13 mouse cellular contexts compared by ENCODE assay signal in genomic region chr2:120158016-120158415, GRCm38 (mm10). TPM values are rescaled to one million over a fixed set of nuclear protein-coding genes. Genes with fewer than 3 reads are reported as not detected.
DNase-seq lines count a peak whose midpoint lies in the region; ATAC-seq and TF ChIP-seq lines count a peak whose summit lies in the region.
"Had no signal": no experiment of that assay in that cellular context is flagged by ENCODE, and none has a peak within 500 bp of the region (broad histone marks: within the 10 kb centered on the region; RNA-seq: fewer than 3 reads in every experiment).

No protein-coding gene starts in this region.

- TF ChIP-seq EP300 in CH12.LX (IDR thresholded peaks at IDR 0.05; ENCODE audit: low read length) = no peak

- TF ChIP-seq POLR2A in CH12.LX (IDR thresholded peaks at IDR 0.05; ENCODE audit: low read depth, low read length) = no peak

- no peak overlapping the region for H3K4me3 ChIP-seq in layer of hippocampus, adult 2 months
- H3K4me3 ChIP-seq in CH12.LX (replicated peaks in 1 of 3; ENCODE audit: low read depth in 2 of 3, low read length in 2 of 3, poor library complexity in 1 of 3) = no peak overlapping the region
- no peak overlapping the region for H3K4me3 ChIP-seq in hindbrain, embryonic 10.5 days
- H3K4me3 ChIP-seq: forebrain, embryonic 10.5 days; heart, adult 2 months had no signal

- TF ChIP-seq RAD21 in CH12.LX (IDR thresholded peaks at IDR 0.05; ENCODE audit: low read depth, low read length) = peak; percentile 10

- DNase-seq in layer of hippocampus, adult 2 months (ENCODE audit: low spot score in 2 of 2) = no peak
- no peak for DNase-seq in layer of hippocampus, postnatal 14 days (ENCODE audit: low spot score in 2 of 2)
- DNase-seq in B cell, adult 2 months = peak; percentile 34 to 42
- DNase-seq in CH12.LX (ENCODE audit: extremely low read depth) = peak; percentile 38
- DNase-seq in hindbrain, embryonic 10.5 days (ENCODE audit: low spot score) = no peak
- no peak for DNase-seq in adrenal gland, postnatal 10 days
- DNase-seq: cerebellum, postnatal 36 days; heart, adult 2 months; layer of hippocampus, postnatal 36 days; right cerebral cortex, postnatal 4 days had no signal

- H3K79me2 ChIP-seq in CH12.LX (replicated peaks; ENCODE audit: control insufficient read depth, extremely low read depth, insufficient read depth, poor library complexity, severe bottlenecking) = no peaks in the 10 kb centered on the region

- in situ Hi-C loops in CH12.LX (cut with MboI; ENCODE audit: low pct_ligation_motif_present, low pct_unique_long_range_greater_than_20kb, low sequenced_read_pairs) = no loop called here

- H3K9me3 ChIP-seq in CH12.LX (replicated peaks; ENCODE audit: low read length) = peaks cover 3% of the 10 kb centered on the region
- no peaks in the 10 kb centered on the region for H3K9me3 ChIP-seq in hindbrain, embryonic 10.5 days
- H3K9me3 ChIP-seq: forebrain, embryonic 10.5 days had no signal

- no peak overlapping the region for H3K27ac ChIP-seq in layer of hippocampus, adult 2 months
- no peak overlapping the region for H3K27ac ChIP-seq in CH12.LX (ENCODE audit: insufficient read depth, low read depth)
- no peak overlapping the region for H3K27ac ChIP-seq in hindbrain, embryonic 10.5 days
- H3K27ac ChIP-seq: forebrain, embryonic 10.5 days; heart, adult 2 months had no signal

- H3K9ac ChIP-seq in CH12.LX (ENCODE audit: insufficient read depth, low read depth) = no peak overlapping the region

- peak; percentile 29; the same call in 1 of the 2 replicates for TF ChIP-seq CTCF in layer of hippocampus, adult 2 months (conservative IDR thresholded peaks at IDR 0.05)
- TF ChIP-seq CTCF in CH12.LX (conservative IDR thresholded peaks at IDR 0.05 in 1 of 2, IDR thresholded peaks at IDR 0.05 in 1 of 2; ENCODE audit: low read depth in 2 of 2, low read length in 2 of 2) = peak; percentile 25 to 46; a peak in 3 of 4 replicates

- no peaks in the 10 kb centered on the region for H3K36me3 ChIP-seq in CH12.LX (replicated peaks in 1 of 2; ENCODE audit: control insufficient read depth in 1 of 2, insufficient read depth in 1 of 2, low read length in 1 of 2)
- no peaks in the 10 kb centered on the region for H3K36me3 ChIP-seq in hindbrain, embryonic 10.5 days
- H3K36me3 ChIP-seq: forebrain, embryonic 10.5 days had no signal

- dilution Hi-C loops in CH12.LX (cut with MboI; ENCODE audit: extremely low pct_ligation_motif_present, extremely low pct_unique_long_range_greater_than_20kb, low sequenced_read_pairs) = no loop called here

- WGBS in hindbrain, embryonic 10.5 days = 59% methylated on average over 5 of the region's 5 CpGs

- no peak overlapping the region for H3K4me2 ChIP-seq in CH12.LX (ENCODE audit: insufficient read depth, low read depth, poor library complexity, severe bottlenecking)

- H3K4me1 ChIP-seq in CH12.LX (ENCODE audit: control insufficient read depth in 1 of 2, insufficient read depth in 2 of 2) = peaks cover 3 to 32% of the 10 kb centered on the region in 2 experiments
- H3K4me1 ChIP-seq in hindbrain, embryonic 10.5 days (replicated peaks) = peaks cover 16% of the 10 kb centered on the region

- ATAC-seq in megakaryocyte progenitor cell, adult 5-6 weeks (replicated peaks; ENCODE audit: poor library complexity) = peak; percentile 44
- ATAC-seq: intestine, embryonic 16.5 days had no signal

- no peaks in the 10 kb centered on the region for H3K27me3 ChIP-seq in CH12.LX (replicated peaks)
- H3K27me3 ChIP-seq in hindbrain, embryonic 10.5 days (ENCODE audit: insufficient read depth, poor library complexity, severe bottlenecking) = peaks cover 10% of the 10 kb centered on the region; the same call in 1 of the 2 replicates

TF ChIP-seq in CH12.LX, 34 proteins besides CTCF, POLR2A, EP300 and RAD21:
- TF ChIP-seq ZMIZ1 (IDR thresholded peaks at IDR 0.05; ENCODE audit: low read depth, low read length) (no peak), BHLHE40 (IDR thresholded peaks at IDR 0.05; ENCODE audit: low read depth, low read length) (no peak), MXI1 (IDR thresholded peaks at IDR 0.05; ENCODE audit: low read depth, low read length) (no peak), CHD1 (IDR thresholded peaks at IDR 0.05; ENCODE audit: low read depth, low read length) (no peak), ETS1 (conservative IDR thresholded peaks at IDR 0.05; ENCODE audit: low read depth, low read length) (no peak), MAX (IDR thresholded peaks at IDR 0.05; ENCODE audit: low read length) (no peak), ELF1 (IDR thresholded peaks at IDR 0.05; ENCODE audit: low read depth, low read length) (no peak), IRF4 (IDR thresholded peaks at IDR 0.05; ENCODE audit: low read depth, low read length) (no peak)

RNA-seq across cellular contexts. Expression of gene Ehd4, which starts 3.6 kb away (rescaled TPM):
- total RNA-seq in layer of hippocampus, adult 2 months (2021) = 1 to 10 TPM; 5.4 to 7.6 TPM
- total RNA-seq in layer of hippocampus, postnatal 14 days (2021) = 1 to 10 TPM; 9.7 to 9.8 TPM
- total RNA-seq in CH12.LX (2012; rRNA removed) (8.1 and 9.2 TPM in 2 replicates), CH12.LX (2014; rRNA removed) (9.6 and 9.8 TPM in 2 replicates)
- 22.9 and 27.7 TPM in 2 replicates for polyA plus RNA-seq in CH12.LX (2012; ENCODE audit: insufficient read length, low read depth)
- total RNA-seq in megakaryocyte progenitor cell, adult 5-6 weeks (2015) = 22.8 and 24.8 TPM in 2 replicates
- total RNA-seq in megakaryocyte progenitor cell, adult 5-6 weeks (2017) = 28.6 and 30.1 TPM in 2 replicates
- 24.8 and 26.5 TPM in 2 replicates for polyA plus RNA-seq in hindbrain, embryonic 10.5 days (2016; fragmentation: Nextera tagmentation; extraction: Ambion mirVana)
- 10 to 100 TPM; 38.0 to 39.6 TPM for total RNA-seq in adrenal gland, postnatal 10 days (2021)

Comparison
In these comparisons a context has a peak if more than half of its experiments do, and no peak if none do; other contexts are left out.
1. DNase-seq: peak in B cell, adult 2 months (2 of 2) and CH12.LX (single experiment); none in layer of hippocampus, adult 2 months (0 of 2), layer of hippocampus, postnatal 14 days (0 of 2), hindbrain, embryonic 10.5 days (single experiment) and adrenal gland, postnatal 10 days (single experiment).